ENCODE assay signal across 10 mouse cellular contexts in genomic region chr5:93126222-93126929, GRCm38 (mm10). TPM values are rescaled to one million over a fixed set of nuclear protein-coding genes. Genes with fewer than 3 reads are reported as not detected.
A peak's percentile ranks its signal among the peaks of the same experiment; 100 is the strongest.
DNase-seq lines count a peak whose midpoint lies in the region; ATAC-seq and TF ChIP-seq lines count a peak whose summit lies in the region.
"Had no signal": no experiment of that assay in that cellular context is flagged by ENCODE, and none has a peak within 500 bp of the region (broad histone marks: within the 10 kb centered on the region; RNA-seq: fewer than 3 reads in every experiment).

No protein-coding gene starts in this region.

- intact Hi-C loops in left cerebral cortex, adult 2 months (cut with DNase I) = loop anchor here (5.0 kb wide), 1 partner anchor 34 kb away; the partner anchor contains the start of gene Sept11

- H3K4me3 ChIP-seq in left cerebral cortex, adult 2 months = no peak overlapping the region
- no peak overlapping the region for H3K4me3 ChIP-seq in embryonic facial prominence, embryonic 10.5 days
- H3K4me3 ChIP-seq in hindbrain, embryonic 16.5 days (ENCODE audit: low read length) = no peak overlapping the region
- no peak overlapping the region for H3K4me3 ChIP-seq in neural tube, embryonic 13.5 days
- H3K4me3 ChIP-seq in intestine, embryonic 15.5 days (replicated peaks) = no peak overlapping the region
- H3K4me3 ChIP-seq: heart, embryonic 10.5 days had no signal

- no peaks in the 10 kb centered on the region for H3K9me3 ChIP-seq in embryonic facial prominence, embryonic 10.5 days
- H3K9me3 ChIP-seq in hindbrain, embryonic 16.5 days (ENCODE audit: control insufficient read depth, low read length) = no peaks in the 10 kb centered on the region
- no peaks in the 10 kb centered on the region for H3K9me3 ChIP-seq in neural tube, embryonic 13.5 days
- no peaks in the 10 kb centered on the region for H3K9me3 ChIP-seq in intestine, embryonic 15.5 days
- H3K9me3 ChIP-seq: heart, embryonic 10.5 days had no signal

- peaks cover 78% of the 10 kb centered on the region for H3K4me1 ChIP-seq in embryonic facial prominence, embryonic 10.5 days
- H3K4me1 ChIP-seq in hindbrain, embryonic 16.5 days (ENCODE audit: control insufficient read depth, insufficient read depth, low read depth, low read length) = peaks cover 38% of the 10 kb centered on the region
- H3K4me1 ChIP-seq in neural tube, embryonic 13.5 days (replicated peaks) = peaks cover 77% of the 10 kb centered on the region
- peaks cover 73% of the 10 kb centered on the region for H3K4me1 ChIP-seq in intestine, embryonic 15.5 days (replicated peaks)

- H3K36me3 ChIP-seq in embryonic facial prominence, embryonic 10.5 days (replicated peaks) = no peaks in the 10 kb centered on the region; the same call in 1 of the 2 replicates
- H3K36me3 ChIP-seq in hindbrain, embryonic 16.5 days (ENCODE audit: control insufficient read depth, insufficient read depth, low read length) = no peaks in the 10 kb centered on the region
- no peaks in the 10 kb centered on the region for H3K36me3 ChIP-seq in neural tube, embryonic 13.5 days
- H3K36me3 ChIP-seq in intestine, embryonic 15.5 days = no peaks in the 10 kb centered on the region
- H3K36me3 ChIP-seq: heart, embryonic 10.5 days had no signal

- 55% methylated on average over 12 of the region's 12 CpGs for WGBS in embryonic facial prominence, embryonic 10.5 days
- 46% methylated on average over 12 of the region's 12 CpGs for WGBS in hindbrain, embryonic 16.5 days
- 31% methylated on average over 12 of the region's 12 CpGs for WGBS in neural tube, embryonic 13.5 days
- 49% methylated on average over 12 of the region's 12 CpGs for WGBS in intestine, embryonic 15.5 days

- no peak overlapping the region for H3K4me2 ChIP-seq in hindbrain, embryonic 16.5 days (ENCODE audit: low read length)
- H3K4me2 ChIP-seq in neural tube, embryonic 13.5 days = peak overlapping the region; percentile 22; the same call in 1 of the 2 replicates
- no peak overlapping the region for H3K4me2 ChIP-seq in intestine, embryonic 15.5 days (replicated peaks)

- H3K9ac ChIP-seq in hindbrain, embryonic 16.5 days (ENCODE audit: low read depth, low read length) = no peak overlapping the region
- no peak overlapping the region for H3K9ac ChIP-seq in neural tube, embryonic 13.5 days
- H3K9ac ChIP-seq in intestine, embryonic 15.5 days = no peak overlapping the region

- peak overlapping the region; percentile 20 for H3K27ac ChIP-seq in left cerebral cortex, adult 2 months
- peak overlapping the region; percentile 62 for H3K27ac ChIP-seq in embryonic facial prominence, embryonic 10.5 days (replicated peaks)
- peak overlapping the region; percentile 10; the same call in 1 of the 2 replicates for H3K27ac ChIP-seq in hindbrain, embryonic 16.5 days (ENCODE audit: low read depth, low read length)
- peak overlapping the region; percentile 80 for H3K27ac ChIP-seq in neural tube, embryonic 13.5 days (replicated peaks)
- H3K27ac ChIP-seq in intestine, embryonic 15.5 days = no peak overlapping the region
- H3K27ac ChIP-seq: heart, embryonic 10.5 days had no signal

- no peak for DNase-seq in left cerebral cortex, adult 2 months (ENCODE audit: extremely low spot score in 1 of 2, low spot score in 2 of 2)
- DNase-seq in left cerebral cortex, adult 11 months (ENCODE audit: low spot score) = no peak
- DNase-seq in embryonic facial prominence, embryonic 10.5 days (ENCODE audit: low spot score) = no peak
- DNase-seq in thymus, postnatal 4 days = no peak
- no peak for DNase-seq in gastrocnemius, postnatal 10 days

- no peak for ATAC-seq in hindbrain, embryonic 16.5 days
- ATAC-seq in neural tube, embryonic 13.5 days (ENCODE audit: low read depth) = peak; percentile 24; the same call in 1 of the 2 replicates
- ATAC-seq in intestine, embryonic 15.5 days = no peak
- ATAC-seq: activated CD4-positive, CD25-positive, alpha-beta regulatory T cell, adult 4 months had no signal

- TF ChIP-seq CTCF in left cerebral cortex, adult 2 months (IDR thresholded peaks at IDR 0.05) = no peak

- H3K27me3 ChIP-seq in embryonic facial prominence, embryonic 10.5 days (replicated peaks; ENCODE audit: low read depth, poor library complexity, severe bottlenecking) = no peaks in the 10 kb centered on the region
- no peaks in the 10 kb centered on the region for H3K27me3 ChIP-seq in hindbrain, embryonic 16.5 days (replicated peaks; ENCODE audit: control insufficient read depth, insufficient read depth, low read length)
- no peaks in the 10 kb centered on the region for H3K27me3 ChIP-seq in neural tube, embryonic 13.5 days
- no peaks in the 10 kb centered on the region for H3K27me3 ChIP-seq in intestine, embryonic 15.5 days (replicated peaks)

RNA-seq across cellular contexts. Expression of gene Sept11, which starts 33.1 kb away (rescaled TPM):
- total RNA-seq in left cerebral cortex, adult 2 months (2021) = 100 to 1,000 TPM; 197 to 203 TPM
- polyA plus RNA-seq in embryonic facial prominence, embryonic 10.5 days (2016; fragmentation: Nextera tagmentation; extraction: Ambion mirVana) = 294 and 297 TPM in 2 replicates
- 125 and 150 TPM in 2 replicates for polyA plus RNA-seq in hindbrain, embryonic 16.5 days (2015; fragmentation: Nextera tagmentation; extraction: Ambion mirVana)
- 156 and 189 TPM in 2 replicates for polyA plus RNA-seq in neural tube, embryonic 13.5 days (2015; fragmentation: Nextera tagmentation; extraction: Ambion mirVana)
- 138 and 157 TPM in 2 replicates for polyA plus RNA-seq in intestine, embryonic 15.5 days (2015; fragmentation: Nextera tagmentation; extraction: Ambion mirVana)
- total RNA-seq in gastrocnemius, postnatal 10 days (2021) = 100 to 1,000 TPM; 161 to 185 TPM
